ENCODE assay signal across 7 mouse cellular contexts in the genomic region with DNA sequence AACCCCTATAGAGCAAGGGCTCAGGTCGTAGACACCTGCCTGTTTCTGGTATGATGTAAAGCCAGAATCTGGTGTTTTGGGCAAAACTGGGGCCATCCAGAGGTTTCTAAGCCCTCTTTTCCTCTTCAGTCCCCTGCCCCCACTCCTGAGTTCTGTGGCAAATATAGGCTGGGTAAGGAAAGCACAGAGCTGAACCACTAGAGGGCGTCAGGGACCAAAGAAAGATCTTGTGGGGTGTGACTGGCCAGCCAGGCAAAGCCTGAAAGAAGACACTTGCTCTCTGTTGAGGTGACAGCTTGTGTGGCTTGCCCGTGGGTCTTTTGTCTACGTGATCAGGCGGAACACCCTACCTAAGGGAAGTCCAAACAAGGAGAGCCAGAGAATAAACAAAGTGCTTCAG.
DNase-seq lines count a peak whose midpoint lies in the region; ATAC-seq lines count a peak whose summit lies in the region.

No protein-coding gene starts in this region.

- ATAC-seq in embryonic facial prominence, embryonic 14.5 days (ENCODE audit: low read depth), result peak; percentile 83
- peak; percentile 7; the same call in 1 of the 2 replicates for ATAC-seq in heart, embryonic 11.5 days (replicated peaks; ENCODE audit: insufficient number of reproducible peaks, low FRiP score, low TSS enrichment)
- peak; percentile 84 for ATAC-seq in kidney, embryonic 15.5 days (replicated peaks; ENCODE audit: low FRiP score)
- ATAC-seq in stomach, embryonic 14.5 days (ENCODE audit: insufficient number of reproducible peaks, insufficient read depth, low FRiP score, low read depth), result peak; percentile 71; the same call in 1 of the 2 replicates

- no peaks in the 10 kb centered on the region for H3K36me3 ChIP-seq in embryonic facial prominence, embryonic 14.5 days (ENCODE audit: control insufficient read depth, insufficient read depth, low read length)
- H3K36me3 ChIP-seq in heart, embryonic 11.5 days (ENCODE audit: control insufficient read depth, insufficient read depth, low read length), result no peaks in the 10 kb centered on the region
- no peaks in the 10 kb centered on the region for H3K36me3 ChIP-seq in kidney, embryonic 15.5 days
- H3K36me3 ChIP-seq in stomach, embryonic 14.5 days (ENCODE audit: control insufficient read depth, insufficient read depth, low read length), result no peaks in the 10 kb centered on the region

- H3K9me3 ChIP-seq in embryonic facial prominence, embryonic 14.5 days (ENCODE audit: control insufficient read depth, low read length), result no peaks in the 10 kb centered on the region
- H3K9me3 ChIP-seq in heart, embryonic 11.5 days (replicated peaks; ENCODE audit: control insufficient read depth, low read length), result no peaks in the 10 kb centered on the region
- no peaks in the 10 kb centered on the region for H3K9me3 ChIP-seq in kidney, embryonic 15.5 days (replicated peaks)
- no peaks in the 10 kb centered on the region for H3K9me3 ChIP-seq in stomach, embryonic 14.5 days (ENCODE audit: control insufficient read depth, low read depth, low read length)

- no peak overlapping the region for H3K27ac ChIP-seq in embryonic facial prominence, embryonic 14.5 days (replicated peaks; ENCODE audit: low read depth, low read length)
- no peak overlapping the region for H3K27ac ChIP-seq in heart, embryonic 11.5 days (ENCODE audit: low read depth, low read length)
- no peak overlapping the region for H3K27ac ChIP-seq in kidney, embryonic 15.5 days
- H3K27ac ChIP-seq in stomach, embryonic 14.5 days (ENCODE audit: low read length), result no peak overlapping the region

- H3K27me3 ChIP-seq in embryonic facial prominence, embryonic 14.5 days (replicated peaks; ENCODE audit: control insufficient read depth, insufficient read depth, low read length), result no peaks in the 10 kb centered on the region
- H3K27me3 ChIP-seq in heart, embryonic 11.5 days (ENCODE audit: control insufficient read depth, insufficient read depth, low read length), result no peaks in the 10 kb centered on the region
- peaks cover 4% of the 10 kb centered on the region; the same call in 1 of the 2 replicates for H3K27me3 ChIP-seq in kidney, embryonic 15.5 days
- no peaks in the 10 kb centered on the region for H3K27me3 ChIP-seq in stomach, embryonic 14.5 days (ENCODE audit: control insufficient read depth, insufficient read depth, low read length)

- peak; percentile 65 to 78 for DNase-seq in adrenal gland, postnatal 36 days
- DNase-seq in embryonic facial prominence, embryonic 14.5 days (ENCODE audit: low spot score), result peak; percentile 91
- peak; percentile 72 for DNase-seq in liver
- DNase-seq in natural killer cell, adult 2 months (ENCODE audit: low spot score in 2 of 2), result peak; percentile 12 to 44

- WGBS in embryonic facial prominence, embryonic 14.5 days, result 8% methylated on average over 5 of the region's 5 CpGs
- 14% methylated on average over 5 of the region's 5 CpGs for WGBS in heart, embryonic 11.5 days (ENCODE audit: insufficient replicate concordance)
- 11% methylated on average over 5 of the region's 5 CpGs for WGBS in kidney, embryonic 15.5 days
- 6% methylated on average over 5 of the region's 5 CpGs for WGBS in stomach, embryonic 14.5 days

- peaks cover 15% of the 10 kb centered on the region; the same call in 1 of the 2 replicates for H3K4me1 ChIP-seq in embryonic facial prominence, embryonic 14.5 days (ENCODE audit: control insufficient read depth, insufficient read depth, low read length)
- H3K4me1 ChIP-seq in heart, embryonic 11.5 days (ENCODE audit: control insufficient read depth, insufficient read depth, low read length), result peaks cover 22% of the 10 kb centered on the region
- H3K4me1 ChIP-seq in kidney, embryonic 15.5 days, result peaks cover 32% of the 10 kb centered on the region
- H3K4me1 ChIP-seq in stomach, embryonic 14.5 days (ENCODE audit: control insufficient read depth, insufficient read depth, low read length), result peaks cover 7% of the 10 kb centered on the region; the same call in 1 of the 2 replicates

- H3K4me3 ChIP-seq in embryonic facial prominence, embryonic 14.5 days (ENCODE audit: low read depth, low read length), result peak overlapping the region; percentile 18
- no peak overlapping the region for H3K4me3 ChIP-seq in heart, embryonic 11.5 days (ENCODE audit: low read depth, low read length)
- H3K4me3 ChIP-seq in kidney, embryonic 15.5 days (replicated peaks), result peak overlapping the region; percentile 21; the same call in 1 of the 2 replicates
- H3K4me3 ChIP-seq in stomach, embryonic 14.5 days (ENCODE audit: low read depth, low read length), result no peak overlapping the region

- H3K4me2 ChIP-seq in embryonic facial prominence, embryonic 14.5 days (ENCODE audit: low read depth, low read length), result peak overlapping the region; percentile 41
- peak overlapping the region; percentile 29; the same call in 1 of the 2 replicates for H3K4me2 ChIP-seq in heart, embryonic 11.5 days
- peak overlapping the region; percentile 54 for H3K4me2 ChIP-seq in kidney, embryonic 15.5 days
- H3K4me2 ChIP-seq in stomach, embryonic 14.5 days (replicated peaks; ENCODE audit: low read depth, low read length), result peak overlapping the region; percentile 38

- H3K9ac ChIP-seq in embryonic facial prominence, embryonic 14.5 days (ENCODE audit: low read depth, low read length), result no peak overlapping the region
- no peak overlapping the region for H3K9ac ChIP-seq in heart, embryonic 11.5 days (ENCODE audit: low read depth, low read length)
- H3K9ac ChIP-seq in kidney, embryonic 15.5 days, result no peak overlapping the region
- 0 out of 2 replicates have a peak overlapping the region, but pooled peaks have one; percentile 1 for H3K9ac ChIP-seq in stomach, embryonic 14.5 days (replicated peaks; ENCODE audit: low read depth, low read length)

Comparison
In these comparisons a context has a peak if more than half of its experiments do, and no peak if none do; other contexts are left out.
1. DNase-seq: peak in every context shown above with its lines; median percentile 91 in embryonic facial prominence, embryonic 14.5 days; 72 in liver; 72 in adrenal gland, postnatal 36 days; 28 in natural killer cell, adult 2 months.
2. ATAC-seq: peak in every context shown above with its lines; median percentile 84 in kidney, embryonic 15.5 days; 83 in embryonic facial prominence, embryonic 14.5 days; 71 in stomach, embryonic 14.5 days; 7 in heart, embryonic 11.5 days.
3. H3K4me3 ChIP-seq: peak in embryonic facial prominence, embryonic 14.5 days (single experiment) and kidney, embryonic 15.5 days (single experiment); none in heart, embryonic 11.5 days (single experiment) and stomach, embryonic 14.5 days (single experiment).
4. Peak in every context shown above with its lines, with median percentiles within 50 percentile points of each other: H3K4me2 ChIP-seq.